Mouse (Mus musculus): ENCODE measurements at regions not wholly inside any gene's neighbourhood (a gene's known extent, or its start where the extent isn't known, plus 50 kb on each side); places are given as distances from the start of the nearest gene placed in this dataset.

DNA sequence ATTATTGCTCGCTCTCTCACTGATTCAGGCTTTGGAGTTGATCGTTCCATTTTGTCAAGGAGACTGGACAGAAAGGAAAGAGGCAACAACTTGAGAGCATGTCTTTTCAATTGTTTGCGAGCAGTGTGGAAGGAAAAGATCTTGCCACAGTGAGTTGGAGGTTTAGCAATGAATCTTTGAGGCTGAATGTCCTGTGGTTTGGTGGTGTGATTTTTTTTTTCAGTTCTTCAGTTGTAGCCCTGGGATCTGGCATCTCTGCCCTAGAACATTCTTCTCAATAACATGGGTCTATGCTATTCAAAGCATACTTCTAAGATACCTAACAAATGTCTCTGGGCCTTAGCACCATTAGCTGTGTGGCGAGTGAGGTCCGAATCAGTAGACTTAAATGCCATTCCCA lies 189.6 kb upstream of the Trib2 start:
- ATAC-seq (replicated peaks in 1 of 2; ENCODE audit: insufficient read depth in 1 of 2, low FRiP score in 2 of 2, low TSS enrichment in 1 of 2, low read depth in 1 of 2, poor library complexity in 2 of 2, severe bottlenecking in 2 of 2) = no peak

DNA sequence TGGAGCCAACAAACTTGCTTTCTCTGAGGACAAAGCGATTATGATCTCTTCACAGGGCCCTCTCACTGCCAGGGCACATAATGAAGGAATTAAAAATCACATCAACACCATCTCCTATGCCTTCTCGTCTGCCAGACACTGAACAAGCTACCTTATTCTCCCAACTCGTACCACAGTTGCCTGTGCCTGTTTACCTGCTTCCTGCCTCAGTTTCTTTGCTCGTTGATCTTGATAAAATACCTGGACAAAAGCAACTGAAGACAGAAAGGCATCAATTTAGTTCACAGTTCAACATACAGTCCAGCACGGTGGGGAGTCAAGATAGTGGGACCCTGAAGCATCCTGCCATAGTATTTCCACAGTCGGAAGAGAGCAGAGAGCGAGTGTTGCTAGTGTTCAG lies 185.1 kb upstream of the Trib2 start:
- ATAC-seq (replicated peaks in 1 of 2; ENCODE audit: insufficient read depth in 1 of 2, low FRiP score in 2 of 2, low TSS enrichment in 1 of 2, low read depth in 1 of 2, poor library complexity in 2 of 2, severe bottlenecking in 2 of 2) = no peak

DNA sequence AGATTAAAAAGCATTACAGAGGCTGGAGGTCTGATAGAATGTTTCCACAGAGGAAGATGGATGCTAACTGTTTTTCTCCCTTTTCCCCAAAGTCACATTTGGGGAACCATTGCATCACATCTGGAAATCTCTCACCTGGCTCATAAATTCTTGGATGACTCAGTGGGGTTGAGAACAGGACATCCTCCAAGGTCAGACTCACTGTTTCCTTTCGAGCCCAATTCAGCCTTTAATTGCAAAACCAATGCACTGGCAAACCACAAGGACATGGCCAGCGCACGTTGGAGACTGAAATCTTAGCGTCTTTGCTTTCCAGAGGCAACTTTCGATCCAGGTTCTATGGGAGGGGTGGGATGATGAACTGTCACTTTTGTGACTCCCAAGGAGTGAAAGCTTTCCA lies 184.5 kb upstream of the Trib2 start:
- no peak for ATAC-seq (replicated peaks in 1 of 2; ENCODE audit: insufficient read depth in 1 of 2, low FRiP score in 2 of 2, low TSS enrichment in 1 of 2, low read depth in 1 of 2, poor library complexity in 2 of 2, severe bottlenecking in 2 of 2)

DNA sequence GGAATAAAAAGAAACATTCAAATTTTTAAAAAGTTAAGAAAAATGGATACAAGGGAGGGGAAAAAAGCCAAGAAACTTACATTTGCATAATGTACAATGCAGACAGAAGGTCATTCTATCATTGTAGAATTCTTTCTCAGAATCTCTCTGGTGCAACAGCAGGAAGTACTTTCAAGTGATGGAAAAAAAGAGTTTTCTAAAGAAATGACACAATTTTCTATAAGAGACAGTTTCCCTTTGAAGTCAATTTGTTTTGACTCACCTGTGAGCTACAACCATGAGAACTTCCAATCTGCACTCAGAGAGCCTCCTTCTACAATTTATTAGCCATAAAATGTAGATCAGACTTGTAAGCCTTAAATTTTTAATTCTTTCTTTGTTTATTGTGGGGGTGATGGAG lies 181.6 kb upstream of the Trib2 start:
- ATAC-seq (replicated peaks in 1 of 2; ENCODE audit: insufficient read depth in 1 of 2, low FRiP score in 2 of 2, low TSS enrichment in 1 of 2, low read depth in 1 of 2, poor library complexity in 2 of 2, severe bottlenecking in 2 of 2) = no peak

GRCm38 (mm10) chr12:15993866-15994265 lies 177.1 kb upstream of the Trib2 start:
- ATAC-seq (replicated peaks in 1 of 2; ENCODE audit: insufficient read depth in 1 of 2, low FRiP score in 2 of 2, low TSS enrichment in 1 of 2, low read depth in 1 of 2, poor library complexity in 2 of 2, severe bottlenecking in 2 of 2) = no peak

GRCm38 (mm10) chr12:15986351-15986750 lies 169.6 kb upstream of the Trib2 start:
- ATAC-seq (replicated peaks in 1 of 2; ENCODE audit: insufficient read depth in 1 of 2, low FRiP score in 2 of 2, low TSS enrichment in 1 of 2, low read depth in 1 of 2, poor library complexity in 2 of 2, severe bottlenecking in 2 of 2) = no peak

GRCm38 (mm10) chr12:15985649-15986048 lies 168.9 kb upstream of the Trib2 start:
- ATAC-seq (replicated peaks in 1 of 2; ENCODE audit: insufficient read depth in 1 of 2, low FRiP score in 2 of 2, low TSS enrichment in 1 of 2, low read depth in 1 of 2, poor library complexity in 2 of 2, severe bottlenecking in 2 of 2) = no peak

GRCm38 (mm10) chr12:15983591-15984300 lies 167.0 kb upstream of the Trib2 start:
- ATAC-seq (replicated peaks in 1 of 2; ENCODE audit: insufficient read depth in 1 of 2, low FRiP score in 2 of 2, low TSS enrichment in 1 of 2, low read depth in 1 of 2, poor library complexity in 2 of 2, severe bottlenecking in 2 of 2) = no peak

DNA sequence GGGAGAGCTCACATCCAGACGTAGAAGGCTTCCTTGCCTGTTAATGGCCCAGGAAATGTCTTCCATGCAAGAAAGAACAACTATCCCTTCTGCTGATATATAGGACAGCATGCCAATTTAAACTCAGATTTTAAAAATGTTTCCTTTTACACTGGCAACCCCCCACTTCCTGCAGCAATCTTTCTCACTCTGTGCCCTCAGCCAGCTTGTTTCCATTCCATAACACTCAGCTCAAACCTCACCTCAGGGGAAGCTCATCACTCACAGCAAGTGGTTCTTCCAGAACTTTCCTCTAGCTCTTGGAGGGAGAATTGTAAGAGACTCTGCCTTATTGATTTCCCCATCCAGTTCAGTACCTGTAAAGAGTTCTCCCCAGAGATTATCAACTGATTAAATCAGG lies 165.0 kb upstream of the Trib2 start:
- no peak for ATAC-seq (replicated peaks in 1 of 2; ENCODE audit: insufficient read depth in 1 of 2, low FRiP score in 2 of 2, low TSS enrichment in 1 of 2, low read depth in 1 of 2, poor library complexity in 2 of 2, severe bottlenecking in 2 of 2)

- ATAC-seq (replicated peaks in 1 of 2; ENCODE audit: insufficient read depth in 1 of 2, low FRiP score in 2 of 2, low TSS enrichment in 1 of 2, low read depth in 1 of 2, poor library complexity in 2 of 2, severe bottlenecking in 2 of 2) = no peak
These were observed 162.5 kb upstream of the Trib2 start for GRCm38 (mm10) chr12:15979233-15979632.

DNA sequence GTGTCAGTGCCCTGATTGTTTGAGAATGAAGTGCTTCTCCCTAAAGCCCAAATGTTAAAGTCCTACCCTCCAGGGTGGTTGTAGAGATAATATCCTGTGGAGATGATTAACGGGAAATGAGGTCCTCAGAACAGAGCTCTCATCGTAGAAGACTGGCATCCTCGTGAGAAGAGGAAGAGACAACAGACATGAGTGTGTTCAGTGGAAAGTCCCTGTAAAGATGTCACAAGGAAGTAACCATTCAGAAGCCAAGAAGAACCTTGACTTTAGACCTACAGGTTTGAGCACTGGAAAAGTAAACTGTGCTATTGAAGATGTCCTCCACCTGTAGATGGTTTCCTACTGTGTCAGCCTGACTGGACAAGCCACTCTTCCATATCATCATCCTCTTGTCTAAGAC lies 155.1 kb upstream of the Trib2 start:
- no peak for ATAC-seq (replicated peaks in 1 of 2; ENCODE audit: insufficient read depth in 1 of 2, low FRiP score in 2 of 2, low TSS enrichment in 1 of 2, low read depth in 1 of 2, poor library complexity in 2 of 2, severe bottlenecking in 2 of 2)

- ATAC-seq (replicated peaks in 1 of 2; ENCODE audit: insufficient read depth in 1 of 2, low FRiP score in 2 of 2, low TSS enrichment in 1 of 2, low read depth in 1 of 2, poor library complexity in 2 of 2, severe bottlenecking in 2 of 2) = no peak
These were observed 153.5 kb upstream of the Trib2 start for GRCm38 (mm10) chr12:15970262-15970661.

DNA sequence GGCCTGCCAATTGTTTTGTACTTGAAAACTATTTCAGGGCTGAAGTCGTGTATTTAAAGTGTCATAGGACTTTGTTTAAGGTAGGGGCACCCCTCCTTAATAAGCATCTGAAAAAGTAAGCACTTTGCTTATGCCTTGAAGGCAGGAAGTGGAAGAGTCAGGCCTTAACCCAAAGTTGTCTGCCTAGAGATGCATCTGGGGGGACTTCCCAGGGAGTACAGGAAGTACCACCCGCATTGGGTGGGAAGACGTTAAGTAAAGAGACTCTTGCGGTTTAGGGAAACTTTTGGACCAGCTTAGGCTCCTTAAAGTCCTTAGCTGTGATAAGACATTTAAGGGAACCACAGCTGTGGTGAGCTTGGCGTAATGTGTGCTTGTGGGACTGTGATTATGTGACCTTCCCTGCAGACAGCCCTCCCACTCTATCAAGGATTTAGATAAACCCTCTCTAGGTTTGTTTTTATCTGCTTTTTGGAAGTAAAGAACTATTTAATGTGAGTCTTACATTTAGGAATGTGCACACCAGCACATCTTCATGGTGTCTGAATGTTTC lies 150.9 kb upstream of the Trib2 start:
- ATAC-seq (replicated peaks in 1 of 2; ENCODE audit: insufficient read depth in 1 of 2, low FRiP score in 2 of 2, low TSS enrichment in 1 of 2, low read depth in 1 of 2, poor library complexity in 2 of 2, severe bottlenecking in 2 of 2) = no peak

DNA sequence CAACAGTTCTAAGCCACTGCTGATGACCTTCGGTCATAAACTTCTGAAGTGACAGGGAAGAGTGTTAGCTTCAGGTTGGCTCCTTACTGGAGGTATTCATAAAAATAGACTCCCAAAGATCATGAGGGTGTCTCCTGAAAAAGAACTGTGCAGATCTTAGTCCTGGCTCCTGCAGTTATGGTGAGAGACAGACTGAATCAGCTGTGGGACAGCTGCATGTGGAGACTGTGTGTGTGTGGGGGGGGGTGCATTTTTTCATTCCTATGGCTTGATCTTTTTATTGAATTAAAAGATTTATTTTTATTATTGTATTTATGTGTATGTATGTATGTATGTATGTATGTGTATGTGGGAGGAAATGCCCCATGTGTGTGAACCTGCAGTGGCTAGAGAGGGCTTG lies 149.9 kb upstream of the Trib2 start:
- ATAC-seq (replicated peaks in 1 of 2; ENCODE audit: insufficient read depth in 1 of 2, low FRiP score in 2 of 2, low TSS enrichment in 1 of 2, low read depth in 1 of 2, poor library complexity in 2 of 2, severe bottlenecking in 2 of 2) = no peak

DNA sequence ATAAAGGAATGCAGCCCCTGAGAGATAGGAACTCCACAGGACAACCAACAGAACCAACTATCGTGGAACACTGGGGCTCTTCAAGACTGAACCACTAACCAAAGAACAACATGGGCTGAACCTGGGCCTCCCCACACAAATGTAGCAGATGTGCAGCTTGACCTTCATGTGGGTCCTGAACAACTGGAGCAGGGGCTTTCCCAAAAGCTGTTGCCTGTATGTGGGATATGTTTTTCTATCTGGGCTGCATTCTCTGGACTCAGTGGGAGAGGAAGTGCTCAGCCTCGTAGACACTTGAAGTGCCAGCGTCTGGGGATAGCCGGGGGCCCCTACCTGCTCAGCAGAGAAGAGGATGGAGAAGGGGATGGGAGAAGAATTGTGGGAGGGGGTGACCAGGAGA lies 149.2 kb upstream of the Trib2 start:
- ATAC-seq (replicated peaks in 1 of 2; ENCODE audit: insufficient read depth in 1 of 2, low FRiP score in 2 of 2, low TSS enrichment in 1 of 2, low read depth in 1 of 2, poor library complexity in 2 of 2, severe bottlenecking in 2 of 2) = no peak

DNA sequence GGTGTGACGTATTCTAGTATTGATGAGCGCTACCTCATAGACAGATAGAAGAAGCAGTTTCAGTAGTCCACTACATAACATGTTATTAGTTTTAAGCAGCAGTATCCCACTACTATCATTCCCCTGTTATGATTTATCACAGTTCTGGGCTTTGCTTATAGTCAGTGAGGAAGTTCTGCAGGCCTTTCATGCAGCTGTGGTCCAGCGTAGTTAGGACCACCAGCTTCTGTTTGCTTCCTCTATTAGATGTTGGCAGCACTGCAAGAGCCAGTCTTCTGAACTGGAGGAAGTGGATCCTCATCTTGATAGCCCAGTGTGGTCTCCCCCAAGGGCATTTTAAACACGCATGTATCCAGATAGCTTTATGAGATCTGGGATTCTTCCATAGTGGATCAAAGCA lies 147.4 kb upstream of the Trib2 start:
- peak; percentile 84 to 86 for ATAC-seq (replicated peaks in 1 of 2; ENCODE audit: insufficient read depth in 1 of 2, low FRiP score in 2 of 2, low TSS enrichment in 1 of 2, low read depth in 1 of 2, poor library complexity in 2 of 2, severe bottlenecking in 2 of 2)

- ATAC-seq (replicated peaks in 1 of 2; ENCODE audit: insufficient read depth in 1 of 2, low FRiP score in 2 of 2, low TSS enrichment in 1 of 2, low read depth in 1 of 2, poor library complexity in 2 of 2, severe bottlenecking in 2 of 2) = no peak
These were observed 145.1 kb upstream of the Trib2 start for GRCm38 (mm10) chr12:15961834-15962233.

DNA sequence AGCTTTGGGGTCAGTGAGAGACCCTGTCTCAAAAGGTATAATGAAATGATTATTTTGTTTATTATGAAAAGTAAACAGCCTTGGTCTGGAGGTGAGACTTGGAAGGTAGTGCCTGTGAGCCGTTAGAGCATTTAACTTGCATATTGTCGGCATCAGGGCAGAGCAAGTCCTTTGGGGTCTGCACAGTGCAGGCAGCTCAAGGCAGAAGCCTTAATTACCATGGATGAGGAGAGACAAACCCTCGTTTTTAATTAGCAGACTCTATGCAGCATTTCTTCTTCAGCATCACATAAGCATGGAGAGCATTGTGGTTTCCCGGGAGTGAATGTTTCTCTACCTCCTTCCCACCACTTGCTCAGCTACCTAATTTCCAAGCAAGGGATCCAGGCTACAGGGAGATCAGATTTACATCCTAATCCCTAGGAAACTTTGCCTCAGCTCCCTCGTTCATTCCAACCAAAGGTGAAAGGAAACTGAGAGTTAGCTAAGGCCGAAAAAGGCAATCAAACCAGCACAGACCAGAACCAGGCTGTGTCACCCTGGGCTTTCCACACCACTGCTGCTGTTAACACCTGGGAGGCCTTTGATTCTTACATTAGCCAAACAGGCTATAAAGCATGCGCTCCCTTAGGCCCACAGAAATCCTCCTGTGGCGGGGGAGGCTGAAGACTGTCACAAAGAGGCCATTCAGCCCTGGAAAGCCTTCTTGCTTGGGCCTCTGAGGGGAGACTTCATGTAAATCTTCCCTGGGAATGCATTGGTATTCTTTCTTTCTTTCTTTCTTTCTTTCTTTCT lies 120.9 kb upstream of the Trib2 start:
- no peak for ATAC-seq (replicated peaks in 1 of 2; ENCODE audit: insufficient read depth in 1 of 2, low FRiP score in 2 of 2, low TSS enrichment in 1 of 2, low read depth in 1 of 2, poor library complexity in 2 of 2, severe bottlenecking in 2 of 2)

GRCm38 (mm10) chr12:15932067-15932466 lies 115.3 kb upstream of the Trib2 start:
- no peak for ATAC-seq (replicated peaks in 1 of 2; ENCODE audit: insufficient read depth in 1 of 2, low FRiP score in 2 of 2, low TSS enrichment in 1 of 2, low read depth in 1 of 2, poor library complexity in 2 of 2, severe bottlenecking in 2 of 2)
